Mouse (Mus musculus) MEL (cell line): ENCODE measurements at regions not wholly inside any gene's neighbourhood (a gene's known extent, or its start where the extent isn't known, plus 50 kb on each side); places are given as distances from the start of the nearest gene placed in this dataset.

Experiments
- DNase-seq: peaks from one replicate; pipeline ENCODE4 v3.0.0; 2011; ENCODE audit warnings: low read depth, low spot score
- H3K27ac ChIP-seq: 2 replicates; pipeline ENCODE4 v1.5.1; 2012; ENCODE audit warnings: low read depth, mild to moderate bottlenecking, control low read depth, low read length, moderate library complexity; ENCODE audit not compliant: control insufficient read depth
- H3K27me3 ChIP-seq, 2 experiments: fragments of 150-350 bp in 1 of 2; sonication (generic) in 1 of 2; 2 replicates each; pipeline ENCODE4 v1.6.1; 2012; ENCODE audit warnings: low read length in 2 of 2, mild to moderate bottlenecking in 2 of 2, improper control_type of control experiment in 1 of 2, moderate library complexity in 1 of 2; ENCODE audit not compliant: insufficient read depth in 2 of 2, control insufficient read depth in 1 of 2
- H3K36me3 ChIP-seq, 2 experiments: 2 replicates each; pipeline ENCODE4 v1.6.1; 2012 to 2014; ENCODE audit warnings: low read length in 2 of 2, improper control_type of control experiment in 1 of 2, inconsistent platforms in 1 of 2, mild to moderate bottlenecking in 1 of 2; ENCODE audit not compliant: insufficient read depth in 2 of 2, control insufficient read depth in 1 of 2
- H3K4me1 ChIP-seq, 2 experiments: fragments of 150-350 bp in 1 of 2; sonication (generic) in 1 of 2; 2 replicates each; pipeline ENCODE4 v1.6.1; 2012; ENCODE audit warnings: low read length in 2 of 2, improper control_type of control experiment in 1 of 2, mild to moderate bottlenecking in 1 of 2; ENCODE audit not compliant: insufficient read depth in 2 of 2, control insufficient read depth in 1 of 2
- H3K4me3 ChIP-seq, 2 experiments: fragments of 150-350 bp in 1 of 2; sonication (generic) in 1 of 2; 2 replicates each; pipeline ENCODE4 v1.5.1; 2012; ENCODE audit warnings: low read depth in 2 of 2, low read length in 2 of 2, mild to moderate bottlenecking in 2 of 2, moderate library complexity in 2 of 2, control low read depth in 1 of 2, improper control_type of control experiment in 1 of 2; ENCODE audit not compliant: control insufficient read depth in 1 of 2, insufficient read depth in 1 of 2
- H3K79me2 ChIP-seq: 2 replicates; pipeline ENCODE4 v1.6.1; 2012; ENCODE audit warnings: mild to moderate bottlenecking, low read length, moderate library complexity; ENCODE audit not compliant: control insufficient read depth, poor library complexity, insufficient read depth
- H3K9ac ChIP-seq: 2 replicates; pipeline ENCODE4 v1.6.1; 2012; ENCODE audit warnings: low read depth, mild to moderate bottlenecking, control low read depth, low read length, moderate library complexity; ENCODE audit not compliant: control insufficient read depth, poor library complexity, severe bottlenecking
- H3K9me3 ChIP-seq: fragments of 150-350 bp; sonication (generic); replicated peaks from 2 replicates; pipeline ENCODE4 v1.6.1; 2012; ENCODE audit warnings: mild to moderate bottlenecking, low read length, improper control_type of control experiment, moderate library complexity; ENCODE audit not compliant: insufficient read depth
- BHLHE40 ChIP-seq: IDR thresholded peaks from 2 replicates; pipeline ENCODE4 v1.6.1; 2012; ENCODE audit warnings: low read depth, mild to moderate bottlenecking, inconsistent platforms, low read length, improper control_type of control experiment, borderline replicate concordance
- CHD1 ChIP-seq: IDR thresholded peaks from 2 replicates; pipeline ENCODE4 v1.6.1; 2012; ENCODE audit warnings: low read depth, mild to moderate bottlenecking, inconsistent platforms, low read length, improper control_type of control experiment
- E2F4 ChIP-seq: IDR thresholded peaks from 2 replicates; pipeline ENCODE4 v1.6.1; 2011; ENCODE audit warnings: low read depth, low read length, improper control_type of control experiment, borderline replicate concordance
- ELF1 ChIP-seq: IDR thresholded peaks from 2 replicates; pipeline ENCODE4 v1.6.1; 2014; ENCODE audit warnings: low read depth, mild to moderate bottlenecking, inconsistent platforms, low read length, improper control_type of control experiment, moderate library complexity
- ETS1 ChIP-seq: IDR thresholded peaks from 2 replicates; pipeline ENCODE4 v1.6.1; 2012; ENCODE audit warnings: low read depth, mild to moderate bottlenecking, inconsistent platforms, low read length, improper control_type of control experiment, moderate library complexity
- GABPA ChIP-seq: IDR thresholded peaks from 2 replicates; pipeline ENCODE4 v1.6.1; 2012; ENCODE audit warnings: low read depth, mild to moderate bottlenecking, inconsistent platforms, low read length, improper control_type of control experiment, moderate library complexity
- HCFC1 ChIP-seq: IDR thresholded peaks from 2 replicates; pipeline ENCODE4 v1.6.1; 2012; ENCODE audit warnings: low read depth, mild to moderate bottlenecking, inconsistent platforms, low read length, improper control_type of control experiment, moderate library complexity
- JUND ChIP-seq: IDR thresholded peaks from 2 replicates; pipeline ENCODE4 v1.6.1; 2011; ENCODE audit warnings: low read depth, mild to moderate bottlenecking, improper control_type of control experiment, low read length
- KAT2A ChIP-seq: conservative IDR thresholded peaks from 2 replicates; pipeline ENCODE4 v1.6.1; 2012; ENCODE audit warnings: low read depth, low read length, improper control_type of control experiment, inconsistent platforms
- MAFK ChIP-seq: IDR thresholded peaks from 2 replicates; pipeline ENCODE4 v1.6.1; 2011; ENCODE audit warnings: low read depth, mild to moderate bottlenecking, low read length, improper control_type of control experiment, borderline replicate concordance
- MAZ ChIP-seq: IDR thresholded peaks from 2 replicates; pipeline ENCODE4 v1.6.1; 2012; ENCODE audit warnings: low read depth, mild to moderate bottlenecking, inconsistent platforms, low read length, improper control_type of control experiment
- MEF2A ChIP-seq: IDR thresholded peaks from 2 replicates; pipeline ENCODE4 v1.6.1; 2014; ENCODE audit warnings: low read depth, mild to moderate bottlenecking, inconsistent platforms, low read length, improper control_type of control experiment; ENCODE audit not compliant: poor library complexity, insufficient replicate concordance, severe bottlenecking; ENCODE audit errors: extremely low read depth
- MXI1 ChIP-seq: IDR thresholded peaks from 2 replicates; pipeline ENCODE4 v1.6.1; 2011; ENCODE audit warnings: mild to moderate bottlenecking, low read depth, low read length, improper control_type of control experiment
- MYB ChIP-seq: IDR thresholded peaks from 2 replicates; pipeline ENCODE4 v1.6.1; 2011; ENCODE audit warnings: mild to moderate bottlenecking, low read depth, low read length, improper control_type of control experiment
- MYC ChIP-seq: IDR thresholded peaks from 2 replicates; pipeline ENCODE4 v1.6.1; 2011; ENCODE audit warnings: low read depth, mild to moderate bottlenecking, low read length, improper control_type of control experiment, moderate library complexity
- NRF1 ChIP-seq: IDR thresholded peaks from 2 replicates; pipeline ENCODE4 v1.6.1; 2014; ENCODE audit warnings: low read depth, mild to moderate bottlenecking, inconsistent platforms, low read length, improper control_type of control experiment, moderate library complexity; ENCODE audit not compliant: poor library complexity, insufficient read depth, severe bottlenecking
- POLR2A ChIP-seq, 2 experiments: IDR thresholded peaks; 2 replicates each; pipeline ENCODE4 v1.6.1; 2011 to 2012; ENCODE audit warnings: low read length in 2 of 2, mild to moderate bottlenecking in 2 of 2, control low read depth in 1 of 2, improper control_type of control experiment in 1 of 2, low read depth in 1 of 2, moderate library complexity in 1 of 2; ENCODE audit not compliant: control insufficient read depth in 1 of 2, insufficient read depth in 1 of 2, poor library complexity in 1 of 2
- RAD21 ChIP-seq: IDR thresholded peaks from 2 replicates; pipeline ENCODE4 v1.6.1; 2011; ENCODE audit warnings: mild to moderate bottlenecking, low read depth, low read length, improper control_type of control experiment
- SIN3A ChIP-seq: IDR thresholded peaks from 2 replicates; pipeline ENCODE4 v1.6.1; 2012; ENCODE audit warnings: low read length, improper control_type of control experiment, inconsistent platforms
- TCF12 ChIP-seq: IDR thresholded peaks from 2 replicates; pipeline ENCODE4 v1.6.1; 2014; ENCODE audit warnings: low read depth, mild to moderate bottlenecking, inconsistent platforms, low read length, improper control_type of control experiment, moderate library complexity
- UBTF ChIP-seq: IDR thresholded peaks from 2 replicates; pipeline ENCODE4 v1.6.1; 2012; ENCODE audit warnings: low read depth, mild to moderate bottlenecking, inconsistent platforms, low read length, improper control_type of control experiment, moderate library complexity, borderline replicate concordance; ENCODE audit not compliant: insufficient read depth
- USF1 ChIP-seq: IDR thresholded peaks from 2 replicates; pipeline ENCODE4 v1.6.1; 2014; ENCODE audit warnings: low read depth, mild to moderate bottlenecking, inconsistent platforms, low read length, improper control_type of control experiment, moderate library complexity
- USF2 ChIP-seq, 2 experiments: IDR thresholded peaks; 2 replicates each; pipeline ENCODE4 v1.6.1; 2011 to 2012; ENCODE audit warnings: improper control_type of control experiment in 2 of 2, low read length in 2 of 2, borderline replicate concordance in 1 of 2, inconsistent platforms in 1 of 2, low read depth in 1 of 2, mild to moderate bottlenecking in 1 of 2; ENCODE audit not compliant: insufficient read depth in 1 of 2
- ZKSCAN1 ChIP-seq: IDR thresholded peaks from 2 replicates; pipeline ENCODE4 v1.6.1; 2012; ENCODE audit warnings: low read depth, mild to moderate bottlenecking, inconsistent platforms, low read length, improper control_type of control experiment, moderate library complexity
- ZNF384 ChIP-seq: IDR thresholded peaks from 2 replicates; pipeline ENCODE4 v1.6.1; 2012; ENCODE audit warnings: low read depth, mild to moderate bottlenecking, inconsistent platforms, low read length, improper control_type of control experiment

DNA sequence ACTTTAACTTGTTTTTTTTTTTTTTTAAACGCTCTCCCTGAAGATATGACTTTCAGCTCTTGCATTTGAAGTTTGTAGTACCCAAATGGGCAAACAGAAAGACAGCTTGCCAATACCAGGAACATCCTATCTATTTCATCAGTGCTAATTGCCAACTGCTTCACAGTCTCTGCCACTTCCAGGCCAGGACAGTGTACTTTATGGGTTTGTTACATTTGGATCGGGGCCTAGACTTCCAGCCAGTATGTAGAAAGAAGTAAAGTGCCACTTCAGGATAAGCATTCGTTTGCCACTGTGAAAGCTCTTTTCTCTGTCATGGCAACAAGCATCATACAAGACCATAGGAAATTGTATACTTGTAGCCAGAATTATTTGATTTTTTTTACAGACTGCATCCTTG is 439.6 kb upstream of the Atp2b1 start:
- Histone ChIP-seq H3K4me3 (no peak overlapping the region), H3K27ac (no peak overlapping the region), H3K9ac (no peak overlapping the region), H3K79me2 (no peaks in the 10 kb centered on the region), H3K36me3 (no peaks in the 10 kb centered on the region), H3K27me3 (no peaks in the 10 kb centered on the region; a peak in 1 of 4 replicates), H3K9me3 (no peaks in the 10 kb centered on the region), H3K4me1 (no peaks in the 10 kb centered on the region)
- TF ChIP-seq SIN3A (no peak), UBTF (no peak), KAT2A (no peak), ZKSCAN1 (no peak), RAD21 (no peak), JUND (no peak), ETS1 (no peak), USF1 (no peak), MYC (no peak), BHLHE40 (no peak), NRF1 (no peak), TCF12 (no peak), E2F4 (no peak), MYB (no peak), GABPA (no peak), MEF2A (no peak), ZNF384 (no peak), HCFC1 (no peak)
- DNase-seq = no peak

DNA sequence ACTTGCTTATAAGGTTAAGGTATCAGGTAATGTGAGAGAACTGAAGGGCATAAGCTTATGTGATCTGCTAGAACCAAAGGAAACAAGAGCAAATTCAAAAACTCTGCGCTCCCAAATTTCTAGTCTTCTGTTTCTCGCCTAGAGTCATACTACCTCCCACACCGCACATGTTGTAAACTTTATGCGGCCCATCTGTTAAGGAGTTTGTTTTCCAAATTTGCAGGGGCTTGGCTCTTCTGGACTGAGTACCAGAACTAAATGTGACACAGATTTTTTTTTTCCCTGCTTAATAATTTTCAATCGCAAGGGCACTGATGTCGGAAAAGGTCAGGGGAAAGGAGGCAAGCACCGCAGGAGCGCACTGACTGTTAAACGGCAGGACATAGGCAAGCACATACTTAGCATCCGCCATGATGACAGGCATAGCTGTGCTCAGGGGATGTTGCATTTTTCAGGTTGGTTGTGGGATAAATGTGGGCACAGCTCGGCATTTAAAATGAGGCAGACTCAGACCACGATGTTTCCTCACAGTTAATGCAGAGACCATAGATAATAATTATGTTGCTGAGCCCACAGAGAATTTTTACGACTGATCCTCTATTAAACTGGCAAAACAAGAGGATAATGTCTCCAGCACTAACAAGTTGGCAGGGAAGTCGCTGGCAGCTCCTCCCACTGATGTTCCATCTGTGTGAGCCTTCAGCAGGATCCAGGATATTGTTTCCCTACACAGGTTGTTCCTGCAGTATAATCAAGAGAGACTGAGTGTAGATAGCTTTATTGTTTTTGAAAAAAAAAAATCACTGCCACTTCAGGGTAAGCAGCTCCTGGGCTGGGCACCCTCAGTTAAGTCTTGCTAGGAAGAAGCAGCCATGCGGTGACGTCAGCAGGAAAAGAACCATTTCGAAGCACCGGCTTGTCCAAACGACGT is 428.2 kb upstream of the Atp2b1 start:
- Histone ChIP-seq H3K36me3 (no peaks in the 10 kb centered on the region), H3K27me3 (no peaks in the 10 kb centered on the region; a peak in 1 of 4 replicates), H3K4me3 (no peak overlapping the region), H3K79me2 (no peaks in the 10 kb centered on the region), H3K9ac (no peak overlapping the region), H3K4me1 (no peaks in the 10 kb centered on the region), H3K27ac (no peak overlapping the region), H3K9me3 (no peaks in the 10 kb centered on the region)
- DNase-seq = no peak
- TF ChIP-seq TCF12 (no peak), ELF1 (no peak), ETS1 (no peak), USF1 (no peak), USF2 (IDR thresholded peaks at IDR 0.05; ENCODE audit: borderline replicate concordance in 1 of 2, insufficient read depth in 1 of 2, low read depth in 1 of 2, low read length in 2 of 2) (no peak), MXI1 (no peak), MAZ (no peak), CHD1 (no peak), KAT2A (no peak), MYB (no peak), MAFK (no peak), ZNF384 (no peak), POLR2A (IDR thresholded peaks at IDR 0.05; ENCODE audit: control insufficient read depth in 1 of 2, insufficient read depth in 1 of 2, low read depth in 1 of 2, low read length in 2 of 2, poor library complexity in 1 of 2) (no peak)
